Mouse (Mus musculus) R1 (cell line): ENCODE measurements around the gene Hist1h4b.

ENCODE experiments used
- DNase-seq: peaks from one replicate; pipeline ENCODE4 v3.0.0-alpha.2; 2018; ENCODE audit warnings: low read depth, low spot score

Gene Hist1h4b

GRCm38 (mm10) chr13:23799405-23799804 is 42.6 kb downstream of the Hist1h4b start:
- no peak for DNase-seq

GRCm38 (mm10) chr13:23804532-23804931 is 47.7 kb downstream of the Hist1h4b start:
- no peak for DNase-seq

- DNase-seq: no peak
These were observed 49.7 kb downstream of the Hist1h4b start, which contains the start of gene Slc17a2 for GRCm38 (mm10) chr13:23806422-23807052. Gene Slc17a2, plus strand, starts transcription at chr13:23806993.
